Mouse (Mus musculus) cerebellum, postnatal 25 days (tissue): ENCODE measurements at regions not wholly inside any gene's neighbourhood (a gene's known extent, or its start where the extent isn't known, plus 50 kb on each side); places are given as distances from the start of the nearest gene placed in this dataset.
A peak's percentile ranks its signal among the peaks of the same experiment; 100 is the strongest.

ENCODE experiments used
- DNase-seq, 2 experiments: peaks; one replicate each; pipeline ENCODE4 v3.0.0; 2021; ENCODE audit warnings: mixed read lengths in 2 of 2

- DNase-seq: no peak
These were observed 206.3 kb upstream of the Ppp2r2d start for GRCm38 (mm10) chr7:138639541-138639940.

- DNase-seq: peak in 1 of 2 experiments; percentile 16
These were observed 219.8 kb upstream of the Ppp2r2d start for GRCm38 (mm10) chr7:138626061-138626460.

- no peak for DNase-seq
These were observed 223.5 kb upstream of the Tcerg1l start for GRCm38 (mm10) chr7:138620896-138621655.

GRCm38 (mm10) chr7:138620080-138620684 is 222.7 kb upstream of the Tcerg1l start:
- DNase-seq: peak in 1 of 2 experiments; percentile 13

GRCm38 (mm10) chr7:138616468-138616867 is 218.9 kb upstream of the Tcerg1l start:
- DNase-seq: no peak

GRCm38 (mm10) chr7:138609605-138610004 is 212.1 kb upstream of the Tcerg1l start:
- DNase-seq: no peak

- no peak for DNase-seq
These were observed 211.6 kb upstream of the Tcerg1l start for GRCm38 (mm10) chr7:138609124-138609523.

- no peak for DNase-seq
These were observed 208.9 kb upstream of the Tcerg1l start for GRCm38 (mm10) chr7:138606363-138606964.

- DNase-seq: no peak
These were observed 208.4 kb upstream of the Tcerg1l start for GRCm38 (mm10) chr7:138605923-138606322.

GRCm38 (mm10) chr7:138601749-138602148 is 204.2 kb upstream of the Tcerg1l start:
- peak in 1 of 2 experiments; percentile 16 for DNase-seq

GRCm38 (mm10) chr7:138593344-138593743 is 195.8 kb upstream of the Tcerg1l start:
- DNase-seq: no peak

GRCm38 (mm10) chr7:138567352-138567751 is 169.8 kb upstream of the Tcerg1l start:
- DNase-seq: no peak

GRCm38 (mm10) chr7:138551629-138552028 is 154.1 kb upstream of the Tcerg1l start:
- DNase-seq: no peak

GRCm38 (mm10) chr7:138547881-138548280 is 150.4 kb upstream of the Tcerg1l start:
- no peak for DNase-seq

- DNase-seq: no peak
These were observed 140.7 kb upstream of the Tcerg1l start for GRCm38 (mm10) chr7:138538048-138538831.

GRCm38 (mm10) chr7:138526143-138526542 is 128.6 kb upstream of the Tcerg1l start:
- peak in 1 of 2 experiments; percentile 34 for DNase-seq

GRCm38 (mm10) chr7:138524936-138525335 is 127.4 kb upstream of the Tcerg1l start:
- DNase-seq: no peak

- no peak for DNase-seq
These were observed 116.6 kb upstream of the Tcerg1l start for GRCm38 (mm10) chr7:138514171-138514570.

GRCm38 (mm10) chr7:138505205-138505604 is 107.7 kb upstream of the Tcerg1l start:
- DNase-seq: no peak

- no peak for DNase-seq
These were observed 106.5 kb upstream of the Tcerg1l start for GRCm38 (mm10) chr7:138503986-138504385.

GRCm38 (mm10) chr7:138503016-138503415 is 105.5 kb upstream of the Tcerg1l start:
- no peak for DNase-seq

- no peak for DNase-seq
These were observed 104.0 kb upstream of the Tcerg1l start for GRCm38 (mm10) chr7:138501347-138502014.
